8 mouse cellular contexts compared by ENCODE assay signal in genomic region chr17:11918123-11918801, GRCm38 (mm10).
DNase-seq lines count a peak whose midpoint lies in the region; ATAC-seq lines count a peak whose summit lies in the region.
"Had no signal": no experiment of that assay in that cellular context is flagged by ENCODE, and none has a peak within 500 bp of the region (broad histone marks: within the 10 kb centered on the region; RNA-seq: fewer than 3 reads in every experiment).

No protein-coding gene starts in this region.

- H3K27ac ChIP-seq in hindbrain, embryonic 11.5 days (ENCODE audit: low read depth, low read length) = no peak overlapping the region
- H3K27ac ChIP-seq: liver, embryonic 13.5 days had no signal

- no peak overlapping the region for H3K9ac ChIP-seq in hindbrain, embryonic 11.5 days (ENCODE audit: low read depth, low read length)
- H3K9ac ChIP-seq: liver, embryonic 13.5 days had no signal

- H3K27me3 ChIP-seq in hindbrain, embryonic 11.5 days (ENCODE audit: control insufficient read depth, insufficient read depth, low read length) = no peaks in the 10 kb centered on the region

- no peak overlapping the region for H3K4me3 ChIP-seq in hindbrain, embryonic 11.5 days (ENCODE audit: low read depth, low read length)
- H3K4me3 ChIP-seq: liver, embryonic 13.5 days had no signal

- no peaks in the 10 kb centered on the region for H3K36me3 ChIP-seq in hindbrain, embryonic 11.5 days (ENCODE audit: control insufficient read depth, insufficient read depth, low read length)
- H3K36me3 ChIP-seq: liver, embryonic 13.5 days had no signal

- DNase-seq in right cerebral cortex, adult 18-20 months = peak; percentile 37
- no peak for DNase-seq in right cerebral cortex, postnatal 25 days
- DNase-seq in cerebellum, adult 9-11 months = peak; percentile 52
- DNase-seq in hindbrain, embryonic 11.5 days (ENCODE audit: low spot score) = peak; percentile 49
- DNase-seq in left cerebral cortex, postnatal 36 days (ENCODE audit: low spot score in 2 of 2) = peak; percentile 29
- DNase-seq in yolk sac, embryonic 10.5 days (ENCODE audit: low spot score) = peak; percentile 21
- no peak for DNase-seq in testis, postnatal 14 days (ENCODE audit: low spot score)
- DNase-seq: liver, embryonic 13.5 days had no signal

- no peak overlapping the region for H3K4me2 ChIP-seq in hindbrain, embryonic 11.5 days (replicated peaks; ENCODE audit: low read depth, low read length)
- H3K4me2 ChIP-seq: liver, embryonic 13.5 days had no signal

- 50% methylated on average over 12 of the region's 12 CpGs for WGBS in hindbrain, embryonic 11.5 days

- intact Hi-C loops in left cerebral cortex, postnatal 36 days (cut with DNase I) = no loop called here

- H3K4me1 ChIP-seq in hindbrain, embryonic 11.5 days (replicated peaks; ENCODE audit: control insufficient read depth, insufficient read depth, low read length) = no peaks in the 10 kb centered on the region
- H3K4me1 ChIP-seq: liver, embryonic 13.5 days had no signal

- ATAC-seq in hindbrain, embryonic 11.5 days (ENCODE audit: low FRiP score) = no peak

- H3K9me3 ChIP-seq in hindbrain, embryonic 11.5 days (ENCODE audit: control insufficient read depth, low read length) = no peaks in the 10 kb centered on the region
- H3K9me3 ChIP-seq: liver, embryonic 13.5 days had no signal

Comparison
In these comparisons a context has a peak if more than half of its experiments do, and no peak if none do; other contexts are left out.
1. DNase-seq: peak in right cerebral cortex, adult 18-20 months (single experiment), cerebellum, adult 9-11 months (single experiment), hindbrain, embryonic 11.5 days (single experiment), left cerebral cortex, postnatal 36 days (2 of 2) and yolk sac, embryonic 10.5 days (single experiment); none in right cerebral cortex, postnatal 25 days (single experiment) and testis, postnatal 14 days (single experiment).